Mouse (Mus musculus) skeletal muscle tissue, postnatal 0 days (tissue): ENCODE data around the gene Mrps25. TPM values are rescaled to one million over a fixed set of nuclear protein-coding genes. Genes with fewer than 3 reads are reported as not detected.

Experiments used
- polyA plus RNA-seq: library from polyadenylated mRNA; unstranded; fragments of >200 nt; fragmentation: Nextera tagmentation; extraction: Ambion mirVana; gene quantifications from 2 replicates; pipeline ENCODE4 v1.2.1, GENCODE M21; 2015

Gene Mrps25
- polyA plus RNA-seq: 33.9 and 42.9 TPM in 2 replicates

DNA sequence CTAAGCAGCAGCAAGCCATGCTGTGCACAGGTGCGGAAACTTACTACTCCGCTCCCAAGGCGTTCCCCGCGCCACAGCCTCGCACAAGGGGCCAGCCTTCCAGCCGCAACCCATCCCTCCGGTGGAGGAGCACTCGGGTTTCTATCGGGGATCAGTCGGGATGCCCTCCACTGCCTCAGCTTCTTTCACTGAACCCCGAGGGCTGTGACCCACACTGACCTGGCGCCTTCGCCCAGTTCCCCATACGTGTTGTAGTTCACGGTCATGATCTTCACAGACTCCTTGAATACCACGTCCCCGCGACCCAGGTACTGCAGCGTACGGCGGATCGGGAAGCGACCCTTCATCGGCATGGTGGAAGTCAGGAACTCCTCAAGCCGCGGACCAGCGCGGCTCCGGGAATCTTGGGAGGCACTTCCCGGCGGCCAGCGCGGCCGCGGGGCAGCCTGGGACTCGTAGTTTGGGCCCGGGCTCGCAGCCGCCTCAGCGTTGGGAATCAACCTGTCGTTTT is at the start of gene Mrps25:
Gene Mrps25 (minus strand): TSS at position 413 of the 511 bp plus-strand sequence.

DNA sequence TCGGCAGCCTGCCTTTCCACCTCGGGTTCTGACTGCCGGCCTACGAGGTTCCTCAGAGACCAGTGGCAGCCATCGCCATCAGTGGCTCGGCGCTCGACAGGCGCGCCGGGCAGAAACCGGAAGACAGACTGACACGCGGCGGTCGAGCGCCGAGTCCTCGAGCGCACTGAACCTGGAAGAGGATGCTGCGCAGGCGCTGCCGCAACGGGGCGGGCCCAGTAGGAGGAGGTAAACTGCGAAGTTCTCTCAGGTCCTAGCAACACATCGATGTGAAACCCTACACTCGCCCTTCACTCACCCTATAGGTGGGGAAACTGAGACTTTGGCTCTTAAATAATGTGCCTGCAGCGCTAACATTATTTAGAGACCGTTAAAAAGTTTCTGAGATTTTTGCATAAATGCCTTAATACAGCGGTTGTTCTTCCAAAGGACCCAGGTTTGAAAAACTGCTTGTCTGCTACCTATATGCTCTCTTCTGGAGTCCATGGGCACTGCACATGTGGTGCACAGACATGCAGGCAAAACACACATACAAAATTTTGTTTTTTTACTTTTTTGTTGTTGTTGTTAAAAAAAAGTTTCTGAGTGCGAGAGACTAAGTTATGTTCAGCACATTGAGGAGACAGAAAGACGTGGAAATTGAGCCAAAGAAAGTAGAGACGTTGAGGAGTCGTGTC is 31.1 kb upstream of the Mrps25 start, which contains the start of gene Rbsn:
Gene Rbsn (minus strand): TSS at position 153 of the 677 bp plus-strand sequence.

Other genes with a start within 250 kb of the Mrps25 start
- 6.9 and 7.3 TPM in 2 replicates for gene Fgd5, start 205.2 kb downstream of the Mrps25 start, polyA plus RNA-seq
- 7.2 and 8.8 TPM in 2 replicates for gene Nr2c2, start 92.6 kb downstream of the Mrps25 start, polyA plus RNA-seq
- gene Rbsn, start 30.9 kb upstream of the Mrps25 start, polyA plus RNA-seq: 12.8 and 15.2 TPM in 2 replicates
- not detected in 2 replicates for gene Trh, start 60.6 kb upstream of the Mrps25 start, polyA plus RNA-seq